Mouse (Mus musculus): ENCODE results near the gene Hnrnpl.

GRCm38 (mm10) chr7:28809401-28810089 lies 1.2 kb downstream of the Hnrnpl start:
- no peak for TF ChIP-seq CTCF (IDR thresholded peaks at IDR 0.05; ENCODE audit: insufficient read depth, low read depth, low read length)
- TF ChIP-seq POLR2A (IDR thresholded peaks at IDR 0.05; ENCODE audit: insufficient read depth, low read depth, low read length) = peak; percentile 16; the same call in 1 of the 2 replicates
